Mouse (Mus musculus): ENCODE data around the gene Sec14l5. TPM values are rescaled to one million over a fixed set of nuclear protein-coding genes. Genes with fewer than 3 reads are reported as not detected.
A peak's percentile ranks its signal among the peaks of the same experiment; 100 is the strongest.
"Not testable (repeated sequence)": the region's sequence is repeated elsewhere in the genome, so short reads cannot be mapped to it uniquely, and the experiment has no call there.

The Sec14l5 gene
- total RNA-seq, 2 experiments from 2014 or later = 5.6 to 6.3 TPM

GRCm38 (mm10) chr16:5205431-5205970 is 58.6 kb downstream of the Sec14l5 start:
- no peak for DNase-seq (ENCODE audit: low spot score in 2 of 2)
- intact Hi-C loops (cut with DNase I) = no loop called here

GRCm38 (mm10) chr16:5206051-5206450 is 59.1 kb downstream of the Sec14l5 start:
- intact Hi-C loops (cut with DNase I) = no loop called here
- DNase-seq (ENCODE audit: low spot score in 2 of 2) = no peak

- intact Hi-C loops (cut with DNase I) = no loop called here
These were observed 63.5 kb downstream of the Sec14l5 start for GRCm38 (mm10) chr16:5210365-5210764.

GRCm38 (mm10) chr16:5212150-5212549 is 65.2 kb downstream of the Sec14l5 start:
- intact Hi-C loops (cut with DNase I) = no loop called here
- peak in 1 of 2 experiments; percentile 12 for DNase-seq (ENCODE audit: low spot score in 2 of 2)

More at GRCm38 (mm10) chr16:5210365-5210764, 63.5 kb downstream of the Sec14l5 start:
- no peak for DNase-seq (ENCODE audit: low spot score in 2 of 2)

- DNase-seq (ENCODE audit: low spot score in 2 of 2) = no peak
- intact Hi-C loops (cut with DNase I) = no loop called here
These were observed 67.2 kb downstream of the Sec14l5 start for GRCm38 (mm10) chr16:5214126-5214525.

- DNase-seq (ENCODE audit: low spot score in 2 of 2) = no peak
- intact Hi-C loops (cut with DNase I) = no loop called here
These were observed 69.8 kb downstream of the Sec14l5 start for GRCm38 (mm10) chr16:5216686-5217085.

- intact Hi-C loops (cut with DNase I) = no loop called here
- DNase-seq (ENCODE audit: low spot score in 2 of 2) = no peak
These were observed 70.6 kb downstream of the Sec14l5 start for GRCm38 (mm10) chr16:5217341-5218133.

- intact Hi-C loops (cut with DNase I) = no loop called here
These were observed 74.5 kb downstream of the Sec14l5 start for GRCm38 (mm10) chr16:5221403-5221802.

GRCm38 (mm10) chr16:5222140-5222539 is 75.2 kb downstream of the Sec14l5 start, which contains the start of gene AU021092:
TSS of gene AU021092 (minus strand) at chr16:5222299.
- DNase-seq (ENCODE audit: low spot score in 2 of 2) = no peak
- intact Hi-C loops (cut with DNase I) = no loop called here

More at GRCm38 (mm10) chr16:5221403-5221802, 74.5 kb downstream of the Sec14l5 start:
- DNase-seq (ENCODE audit: low spot score in 2 of 2) = no peak

GRCm38 (mm10) chr16:5226534-5226933 is 79.6 kb downstream of the Sec14l5 start:
- intact Hi-C loops (cut with DNase I); DNase-seq (ENCODE audit: low spot score in 2 of 2): not testable (repeated sequence)

- DNase-seq (ENCODE audit: low spot score in 2 of 2); intact Hi-C loops (cut with DNase I): not testable (repeated sequence)
These were observed 80.6 kb downstream of the Sec14l5 start for GRCm38 (mm10) chr16:5227501-5227900.

- intact Hi-C loops (cut with DNase I); DNase-seq (ENCODE audit: low spot score in 2 of 2): not testable (repeated sequence)
These were observed 81.2 kb downstream of the Sec14l5 start for GRCm38 (mm10) chr16:5228103-5228502.

- no peak for DNase-seq (ENCODE audit: low spot score in 2 of 2)
- intact Hi-C loops (cut with DNase I) = no loop called here
These were observed 86.1 kb downstream of the Sec14l5 start for GRCm38 (mm10) chr16:5232982-5233381.

- intact Hi-C loops (cut with DNase I) = no loop called here
- DNase-seq (ENCODE audit: low spot score in 2 of 2) = peak; percentile 93 to 94
These were observed 86.8 kb downstream of the Sec14l5 start, which contains the start of gene Alg1 for GRCm38 (mm10) chr16:5233418-5234313. TSS of gene Alg1 (plus strand) at chr16:5233621.

Small RNA genes lying within 50 kb of the gene (microRNA-seq; reads per million reads assigned to microRNA genes)
- gene Gm23689 = not detected
- gene Gm26095 = not detected
- gene Mir6364 = not detected

Other genes with a start within 250 kb of the Sec14l5 start
- gene Nudt16l1, start 208.3 kb upstream of the Sec14l5 start, total RNA-seq (2021) = 10 to 100 TPM; 70.6 to 77.8 TPM
- gene Anks3, start 182.9 kb upstream of the Sec14l5 start, total RNA-seq (2021) = 10 to 100 TPM; 42.1 to 74.9 TPM
- gene Sept12, start 149.3 kb upstream of the Sec14l5 start, total RNA-seq (2021) = not detected
- gene Smim22, start 139.8 kb upstream of the Sec14l5 start, total RNA-seq (2021) = not detected
- gene Rogdi, start 133.6 kb upstream of the Sec14l5 start, total RNA-seq (2021) = 100 to 1,000 TPM; 195 to 236 TPM
- 100 to 1,000 TPM; 145 to 150 TPM for gene Glyr1, start 97.2 kb upstream of the Sec14l5 start, total RNA-seq (2021)
- 10 to 100 TPM; 39.4 to 49.6 TPM for gene Ubn1, start 97.1 kb upstream of the Sec14l5 start, total RNA-seq (2021)
- under 1 TPM; 0.44 to 0.66 TPM for gene Ppl, start 14.7 kb upstream of the Sec14l5 start, total RNA-seq (2021)
- gene Nagpa, start 56.9 kb downstream of the Sec14l5 start, total RNA-seq (2021) = 10 to 100 TPM; 10.7 to 12.7 TPM
- gene AU021092, start 75.2 kb downstream of the Sec14l5 start, total RNA-seq (2021) = 1 to 10 TPM; 5.3 to 5.8 TPM
- 10 to 100 TPM; 28.2 to 28.7 TPM for gene Alg1, start 86.5 kb downstream of the Sec14l5 start, total RNA-seq (2021)
- gene Eef2kmt, start 108.9 kb downstream of the Sec14l5 start, total RNA-seq (2021) = 1 to 10 TPM; 3.8 to 4.1 TPM

Measured in left cerebral cortex, postnatal 36 days (tissue).